Mouse (Mus musculus): ENCODE data around the gene Abcc1. TPM values are rescaled to one million over a fixed set of nuclear protein-coding genes. Genes with fewer than 3 reads are reported as not detected.

Abcc1 gene
- total and polyA plus RNA-seq, 3 experiments: 30.2 to 49.7 (median 37.4) TPM

DNA sequence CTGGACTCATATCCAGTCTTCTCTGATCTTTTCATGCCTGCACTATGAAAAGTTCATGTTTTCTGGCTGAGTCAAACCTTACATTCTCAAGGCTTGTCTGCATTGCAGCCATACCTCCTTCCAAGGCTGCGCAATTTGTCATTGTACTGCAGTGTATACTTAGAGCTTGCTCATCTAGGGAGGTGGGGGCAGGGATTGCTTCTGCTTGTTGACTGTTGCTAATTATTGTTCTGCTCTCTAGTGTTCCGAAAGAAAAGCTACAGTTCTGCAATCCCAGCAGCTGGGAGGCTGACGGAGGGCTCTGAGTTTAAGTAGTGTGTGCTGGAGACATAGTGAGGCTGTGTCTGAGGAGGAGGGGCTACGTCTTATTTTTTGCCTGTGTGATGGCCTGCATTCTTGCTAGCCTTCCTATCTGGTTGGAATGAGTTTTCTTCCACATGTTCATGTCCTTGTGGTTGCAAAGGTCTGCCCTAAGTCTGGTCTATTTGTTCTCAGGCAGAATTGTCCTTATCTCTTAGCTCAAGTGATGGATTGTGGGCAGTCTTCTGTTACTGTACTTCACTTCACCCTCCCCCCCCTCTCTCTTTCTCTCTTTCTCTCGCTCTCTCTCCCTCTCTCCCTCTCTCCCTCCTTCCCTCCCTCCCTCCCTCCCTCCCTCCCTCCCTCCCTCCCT is 90.2 kb downstream of the Abcc1 start:
- H3K79me2 ChIP-seq (replicated peaks; ENCODE audit: control insufficient read depth, extremely low read depth, insufficient read depth, poor library complexity, severe bottlenecking): no peaks in the 10 kb centered on the region
- no peak overlapping the region for H3K4me2 ChIP-seq (ENCODE audit: insufficient read depth, low read depth, poor library complexity, severe bottlenecking)
- peaks cover 43 to 94% of the 10 kb centered on the region in 2 experiments for H3K36me3 ChIP-seq (replicated peaks in 1 of 2; ENCODE audit: control insufficient read depth in 1 of 2, insufficient read depth in 1 of 2, low read length in 1 of 2)
- no peaks in the 10 kb centered on the region for H3K27me3 ChIP-seq (replicated peaks)
- in situ Hi-C loops (cut with MboI; ENCODE audit: low pct_ligation_motif_present, low pct_unique_long_range_greater_than_20kb, low sequenced_read_pairs) (no loop called here), dilution Hi-C loops (cut with MboI; ENCODE audit: extremely low pct_ligation_motif_present, extremely low pct_unique_long_range_greater_than_20kb, low sequenced_read_pairs) (no loop called here)
- no peak overlapping the region for H3K27ac ChIP-seq (ENCODE audit: insufficient read depth, low read depth)
- no peak for TF ChIP-seq MAFK (IDR thresholded peaks at IDR 0.05; ENCODE audit: insufficient replicate concordance, low read length)
- TF ChIP-seq KAT2A (IDR thresholded peaks at IDR 0.05; ENCODE audit: insufficient replicate concordance, low read length): no peak
- no peak for TF ChIP-seq TBP (conservative IDR thresholded peaks at IDR 0.05; ENCODE audit: low read depth, low read length)
- H3K9ac ChIP-seq (ENCODE audit: insufficient read depth, low read depth): no peak overlapping the region
- no peak for DNase-seq (ENCODE audit: extremely low read depth)
- H3K9me3 ChIP-seq (replicated peaks; ENCODE audit: low read length): no peaks in the 10 kb centered on the region
- 0 out of 4 replicates have a peak, but pooled peaks cover 0 to 2% of the 10 kb centered on the region in 2 experiments for H3K4me1 ChIP-seq (ENCODE audit: control insufficient read depth in 1 of 2, insufficient read depth in 2 of 2)
- H3K4me3 ChIP-seq (replicated peaks in 1 of 3; ENCODE audit: low read depth in 2 of 3, low read length in 2 of 3, poor library complexity in 1 of 3): no peak overlapping the region

- no peak overlapping the region for H3K27ac ChIP-seq (ENCODE audit: insufficient read depth, low read depth)
- H3K9ac ChIP-seq (ENCODE audit: insufficient read depth, low read depth): no peak overlapping the region
- H3K4me3 ChIP-seq (replicated peaks in 1 of 3; ENCODE audit: low read depth in 2 of 3, low read length in 2 of 3, poor library complexity in 1 of 3): no peak overlapping the region
- dilution Hi-C loops (cut with MboI; ENCODE audit: extremely low pct_ligation_motif_present, extremely low pct_unique_long_range_greater_than_20kb, low sequenced_read_pairs) (no loop called here), in situ Hi-C loops (cut with MboI; ENCODE audit: low pct_ligation_motif_present, low pct_unique_long_range_greater_than_20kb, low sequenced_read_pairs) (no loop called here)
- no peaks in the 10 kb centered on the region for H3K9me3 ChIP-seq (replicated peaks; ENCODE audit: low read length)
- no peaks in the 10 kb centered on the region for H3K4me1 ChIP-seq (ENCODE audit: control insufficient read depth in 1 of 2, insufficient read depth in 2 of 2)
- no peaks in the 10 kb centered on the region for H3K27me3 ChIP-seq (replicated peaks)
- no peak for DNase-seq (ENCODE audit: extremely low read depth)
- no peak overlapping the region for H3K4me2 ChIP-seq (ENCODE audit: insufficient read depth, low read depth, poor library complexity, severe bottlenecking)
- H3K79me2 ChIP-seq (replicated peaks; ENCODE audit: control insufficient read depth, extremely low read depth, insufficient read depth, poor library complexity, severe bottlenecking): no peaks in the 10 kb centered on the region
- peaks cover 76 to 95% of the 10 kb centered on the region in 2 experiments for H3K36me3 ChIP-seq (replicated peaks in 1 of 2; ENCODE audit: control insufficient read depth in 1 of 2, insufficient read depth in 1 of 2, low read length in 1 of 2)
- TF ChIP-seq EP300 (IDR thresholded peaks at IDR 0.05; ENCODE audit: low read length): no peak
- TF ChIP-seq MYC (IDR thresholded peaks at IDR 0.05; ENCODE audit: low read depth, low read length): no peak
- no peak for TF ChIP-seq BHLHE40 (IDR thresholded peaks at IDR 0.05; ENCODE audit: low read depth, low read length)
- no peak for TF ChIP-seq CHD1 (IDR thresholded peaks at IDR 0.05; ENCODE audit: low read depth, low read length)
- no peak for TF ChIP-seq ZKSCAN1 (IDR thresholded peaks at IDR 0.05; ENCODE audit: borderline replicate concordance, low read depth, low read length)
- no peak for TF ChIP-seq USF1 (IDR thresholded peaks at IDR 0.05; ENCODE audit: low read depth, low read length)
- no peak for TF ChIP-seq POLR2A (IDR thresholded peaks at IDR 0.05; ENCODE audit: low read depth, low read length)
- TF ChIP-seq RAD21 (IDR thresholded peaks at IDR 0.05; ENCODE audit: low read depth, low read length): no peak
- no peak for TF ChIP-seq TBP (conservative IDR thresholded peaks at IDR 0.05; ENCODE audit: low read depth, low read length)
- TF ChIP-seq NRF1 (IDR thresholded peaks at IDR 0.05; ENCODE audit: low read depth, low read length): no peak
- TF ChIP-seq ZMIZ1 (IDR thresholded peaks at IDR 0.05; ENCODE audit: low read depth, low read length): no peak
- TF ChIP-seq PAX5 (IDR thresholded peaks at IDR 0.05; ENCODE audit: low read length): no peak
- TF ChIP-seq MXI1 (IDR thresholded peaks at IDR 0.05; ENCODE audit: low read depth, low read length): no peak
- TF ChIP-seq MAFK (IDR thresholded peaks at IDR 0.05; ENCODE audit: insufficient replicate concordance, low read length): no peak
- no peak for TF ChIP-seq MEF2A (IDR thresholded peaks at IDR 0.05; ENCODE audit: borderline replicate concordance, low read depth, low read length)
- TF ChIP-seq SIN3A (IDR thresholded peaks at IDR 0.05; ENCODE audit: low read length): no peak
Measured at GRCm38 (mm10) chr16:14462535-14462934, 101.2 kb downstream of the Abcc1 start.
